Mouse (Mus musculus): ENCODE data around the gene Tmem184b. TPM values are rescaled to one million over a fixed set of nuclear protein-coding genes. Genes with fewer than 3 reads are reported as not detected.

The Tmem184b gene
- polyA plus RNA-seq, 1 experiment from 2014 or later, result 64.3 TPM

- H3K36me3 ChIP-seq (ENCODE audit: control insufficient read depth, insufficient read depth, low read length), result peaks cover 34% of the 10 kb centered on the region
- no peak overlapping the region for H3K4me2 ChIP-seq (replicated peaks; ENCODE audit: low read depth, low read length)
- no peaks in the 10 kb centered on the region for H3K9me3 ChIP-seq (ENCODE audit: control insufficient read depth, low read depth, low read length)
- ATAC-seq (ENCODE audit: insufficient number of reproducible peaks, insufficient read depth, low FRiP score, low read depth), result no peak
- 38% methylated on average over 4 of the region's 4 CpGs for WGBS
- no peak overlapping the region for H3K4me3 ChIP-seq (ENCODE audit: low read depth, low read length)
- peaks cover 37% of the 10 kb centered on the region for H3K4me1 ChIP-seq (ENCODE audit: control insufficient read depth, insufficient read depth, low read length)
- H3K27me3 ChIP-seq (ENCODE audit: control insufficient read depth, insufficient read depth, low read length), result no peaks in the 10 kb centered on the region
- H3K9ac ChIP-seq (replicated peaks; ENCODE audit: low read depth, low read length), result no peak overlapping the region
- peak overlapping the region; percentile 41; the same call in 1 of the 2 replicates for H3K27ac ChIP-seq (ENCODE audit: low read length)
Observed at GRCm38 (mm10) chr15:79361023-79361422, 42.3 kb downstream of the Tmem184b start.

DNA sequence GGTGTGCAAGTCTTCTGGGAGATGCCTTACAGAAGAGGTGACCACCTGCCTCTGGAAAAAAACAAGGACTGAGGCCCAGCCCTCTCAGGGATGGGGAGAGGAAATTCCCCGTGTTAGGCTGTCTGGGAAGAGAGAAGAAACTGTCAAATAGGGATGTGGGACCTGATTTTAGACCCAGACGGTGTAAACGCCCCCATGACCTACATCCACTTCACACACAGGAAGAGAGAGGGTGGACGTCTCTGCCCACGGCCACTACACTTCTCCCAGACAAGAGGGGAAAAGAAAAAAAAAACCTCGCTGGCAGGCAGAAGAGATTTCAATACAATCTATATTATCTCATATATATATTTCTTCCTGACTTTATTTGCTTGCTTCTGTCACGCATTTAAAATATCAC lies 43.0 kb downstream of the Tmem184b start:
- Histone ChIP-seq H3K4me3 (ENCODE audit: low read depth, low read length) (no peak overlapping the region), H3K27ac (ENCODE audit: low read length) (peak overlapping the region; percentile 55; the same call in 1 of the 2 replicates), H3K9me3 (ENCODE audit: control insufficient read depth, low read depth, low read length) (no peaks in the 10 kb centered on the region), H3K36me3 (ENCODE audit: control insufficient read depth, insufficient read depth, low read length) (peaks cover 28% of the 10 kb centered on the region), H3K9ac (replicated peaks; ENCODE audit: low read depth, low read length) (no peak overlapping the region), H3K27me3 (ENCODE audit: control insufficient read depth, insufficient read depth, low read length) (no peaks in the 10 kb centered on the region), H3K4me2 (replicated peaks; ENCODE audit: low read depth, low read length) (no peak overlapping the region), H3K4me1 (ENCODE audit: control insufficient read depth, insufficient read depth, low read length) (peaks cover 37% of the 10 kb centered on the region)
- WGBS, result 35% methylated on average over 7 of the region's 7 CpGs
- no peak for ATAC-seq (ENCODE audit: insufficient number of reproducible peaks, insufficient read depth, low FRiP score, low read depth)

- Histone ChIP-seq H3K4me1 (ENCODE audit: control insufficient read depth, insufficient read depth, low read length) (peaks cover 37% of the 10 kb centered on the region), H3K9ac (replicated peaks; ENCODE audit: low read depth, low read length) (no peak overlapping the region), H3K27me3 (ENCODE audit: control insufficient read depth, insufficient read depth, low read length) (no peaks in the 10 kb centered on the region), H3K9me3 (ENCODE audit: control insufficient read depth, low read depth, low read length) (no peaks in the 10 kb centered on the region), H3K36me3 (ENCODE audit: control insufficient read depth, insufficient read depth, low read length) (peaks cover 24% of the 10 kb centered on the region), H3K4me2 (replicated peaks; ENCODE audit: low read depth, low read length) (no peak overlapping the region), H3K4me3 (ENCODE audit: low read depth, low read length) (no peak overlapping the region), H3K27ac (ENCODE audit: low read length) (peak overlapping the region; percentile 55; the same call in 1 of the 2 replicates)
- 10% methylated on average over 6 of the region's 6 CpGs for WGBS
- ATAC-seq (ENCODE audit: insufficient number of reproducible peaks, insufficient read depth, low FRiP score, low read depth), result no peak
Observed at GRCm38 (mm10) chr15:79359954-79360353, 43.4 kb downstream of the Tmem184b start.

DNA sequence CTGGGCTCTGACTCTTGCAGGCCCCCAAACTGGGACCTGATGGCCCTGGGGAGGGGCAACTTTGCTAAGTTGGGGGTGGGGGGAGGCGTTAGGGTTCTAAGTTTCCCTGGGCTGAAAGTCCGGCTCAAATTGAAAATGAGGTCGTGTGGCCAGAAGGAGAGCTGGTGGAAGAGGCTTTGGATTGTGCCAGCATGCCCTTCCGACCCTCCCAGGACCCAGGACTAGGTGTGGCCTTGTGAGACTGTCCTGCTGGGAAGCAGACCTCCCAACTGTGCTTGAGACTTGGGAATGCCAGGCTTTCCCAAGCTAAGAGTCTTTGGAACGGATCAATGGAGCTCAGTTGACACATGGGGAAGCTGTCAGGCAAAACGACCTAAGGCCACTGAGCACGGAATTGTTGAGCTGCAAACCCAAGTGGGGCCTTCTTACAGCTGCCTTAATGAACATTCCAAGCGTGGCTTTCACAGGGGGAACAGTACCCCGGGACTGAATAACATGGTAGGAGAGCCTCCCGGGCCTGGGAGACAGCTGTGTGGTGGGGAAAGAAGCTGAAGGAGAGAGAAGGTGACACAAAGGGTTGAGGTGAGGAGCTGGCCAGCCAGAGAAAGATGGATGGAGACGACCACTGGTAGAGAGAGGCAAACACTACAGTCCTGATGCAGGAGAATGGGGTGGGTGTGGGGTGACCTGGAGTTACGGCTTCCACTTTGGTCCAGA lies 45.2 kb downstream of the Tmem184b start:
- H3K27ac ChIP-seq (ENCODE audit: low read length), result peak overlapping the region; percentile 58; the same call in 1 of the 2 replicates
- peaks cover 37% of the 10 kb centered on the region for H3K4me1 ChIP-seq (ENCODE audit: control insufficient read depth, insufficient read depth, low read length)
- WGBS, result 33% methylated on average over 12 of the region's 12 CpGs
- no peaks in the 10 kb centered on the region for H3K27me3 ChIP-seq (ENCODE audit: control insufficient read depth, insufficient read depth, low read length)
- no peak overlapping the region for H3K9ac ChIP-seq (replicated peaks; ENCODE audit: low read depth, low read length)
- H3K4me3 ChIP-seq (ENCODE audit: low read depth, low read length), result peak overlapping the region; percentile 42; the same call in 1 of the 2 replicates
- no peak for ATAC-seq (ENCODE audit: insufficient number of reproducible peaks, insufficient read depth, low FRiP score, low read depth)
- H3K9me3 ChIP-seq (ENCODE audit: control insufficient read depth, low read depth, low read length), result no peaks in the 10 kb centered on the region
- H3K36me3 ChIP-seq (ENCODE audit: control insufficient read depth, insufficient read depth, low read length), result peaks cover 14% of the 10 kb centered on the region
- H3K4me2 ChIP-seq (replicated peaks; ENCODE audit: low read depth, low read length), result peak overlapping the region; percentile 99

GRCm38 (mm10) chr15:79357036-79357911 lies 46.1 kb downstream of the Tmem184b start:
- Histone ChIP-seq H3K4me1 (ENCODE audit: control insufficient read depth, insufficient read depth, low read length) (peaks cover 37% of the 10 kb centered on the region), H3K9ac (replicated peaks; ENCODE audit: low read depth, low read length) (peak overlapping the region; percentile 46), H3K9me3 (ENCODE audit: control insufficient read depth, low read depth, low read length) (no peaks in the 10 kb centered on the region), H3K4me2 (replicated peaks; ENCODE audit: low read depth, low read length) (peak overlapping the region; percentile 99), H3K4me3 (ENCODE audit: low read depth, low read length) (peak overlapping the region; percentile 42), H3K36me3 (ENCODE audit: control insufficient read depth, insufficient read depth, low read length) (peaks cover 8% of the 10 kb centered on the region), H3K27me3 (ENCODE audit: control insufficient read depth, insufficient read depth, low read length) (no peaks in the 10 kb centered on the region), H3K27ac (ENCODE audit: low read length) (peak overlapping the region; percentile 85)
- ATAC-seq (ENCODE audit: insufficient number of reproducible peaks, insufficient read depth, low FRiP score, low read depth), result peak; percentile 81
- under 1% methylated on average over 77 of the region's 77 CpGs for WGBS

- H3K27ac ChIP-seq (ENCODE audit: low read length), result no peak overlapping the region
- peaks cover 36% of the 10 kb centered on the region for H3K4me1 ChIP-seq (ENCODE audit: control insufficient read depth, insufficient read depth, low read length)
- no peaks in the 10 kb centered on the region for H3K27me3 ChIP-seq (ENCODE audit: control insufficient read depth, insufficient read depth, low read length)
- H3K9ac ChIP-seq (replicated peaks; ENCODE audit: low read depth, low read length), result no peak overlapping the region
- H3K4me3 ChIP-seq (ENCODE audit: low read depth, low read length), result peak overlapping the region; percentile 42
- WGBS, result 69% methylated on average over 8 of the region's 8 CpGs
- H3K36me3 ChIP-seq (ENCODE audit: control insufficient read depth, insufficient read depth, low read length), result peaks cover under 1% of the 10 kb centered on the region; the same call in 1 of the 2 replicates
- H3K4me2 ChIP-seq (replicated peaks; ENCODE audit: low read depth, low read length), result peak overlapping the region; percentile 99
- no peak for ATAC-seq (ENCODE audit: insufficient number of reproducible peaks, insufficient read depth, low FRiP score, low read depth)
- H3K9me3 ChIP-seq (ENCODE audit: control insufficient read depth, low read depth, low read length), result no peaks in the 10 kb centered on the region
Observed at GRCm38 (mm10) chr15:79356481-79356880, 46.9 kb downstream of the Tmem184b start.

DNA sequence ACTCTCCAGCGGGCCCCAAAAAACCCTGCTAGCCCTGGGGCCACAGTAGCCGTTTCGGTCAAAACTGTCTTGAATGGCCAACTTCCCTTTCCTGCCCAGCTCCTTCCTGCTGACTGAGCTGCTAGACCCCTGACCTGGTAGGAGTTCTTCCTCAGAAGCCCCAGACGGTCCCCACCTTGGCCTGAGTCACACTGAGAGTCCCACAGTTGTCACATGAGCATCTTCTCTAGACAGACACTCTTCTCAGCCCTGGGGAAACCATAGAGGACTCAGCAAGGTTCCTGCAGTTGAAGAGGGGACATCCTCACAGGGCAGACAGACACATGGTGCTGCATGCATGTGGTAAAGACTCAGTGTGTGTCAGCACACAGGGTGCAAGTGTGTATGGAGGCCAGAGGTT lies 48.8 kb downstream of the Tmem184b start:
- no peak for ATAC-seq (ENCODE audit: insufficient number of reproducible peaks, insufficient read depth, low FRiP score, low read depth)
- Histone ChIP-seq H3K9me3 (ENCODE audit: control insufficient read depth, low read depth, low read length) (no peaks in the 10 kb centered on the region), H3K4me1 (ENCODE audit: control insufficient read depth, insufficient read depth, low read length) (peaks cover 22% of the 10 kb centered on the region), H3K27ac (ENCODE audit: low read length) (no peak overlapping the region), H3K9ac (replicated peaks; ENCODE audit: low read depth, low read length) (no peak overlapping the region), H3K36me3 (ENCODE audit: control insufficient read depth, insufficient read depth, low read length) (no peaks in the 10 kb centered on the region), H3K27me3 (ENCODE audit: control insufficient read depth, insufficient read depth, low read length) (no peaks in the 10 kb centered on the region), H3K4me3 (ENCODE audit: low read depth, low read length) (no peak overlapping the region), H3K4me2 (replicated peaks; ENCODE audit: low read depth, low read length) (no peak overlapping the region)
- 75% methylated on average over 4 of the region's 4 CpGs for WGBS

DNA sequence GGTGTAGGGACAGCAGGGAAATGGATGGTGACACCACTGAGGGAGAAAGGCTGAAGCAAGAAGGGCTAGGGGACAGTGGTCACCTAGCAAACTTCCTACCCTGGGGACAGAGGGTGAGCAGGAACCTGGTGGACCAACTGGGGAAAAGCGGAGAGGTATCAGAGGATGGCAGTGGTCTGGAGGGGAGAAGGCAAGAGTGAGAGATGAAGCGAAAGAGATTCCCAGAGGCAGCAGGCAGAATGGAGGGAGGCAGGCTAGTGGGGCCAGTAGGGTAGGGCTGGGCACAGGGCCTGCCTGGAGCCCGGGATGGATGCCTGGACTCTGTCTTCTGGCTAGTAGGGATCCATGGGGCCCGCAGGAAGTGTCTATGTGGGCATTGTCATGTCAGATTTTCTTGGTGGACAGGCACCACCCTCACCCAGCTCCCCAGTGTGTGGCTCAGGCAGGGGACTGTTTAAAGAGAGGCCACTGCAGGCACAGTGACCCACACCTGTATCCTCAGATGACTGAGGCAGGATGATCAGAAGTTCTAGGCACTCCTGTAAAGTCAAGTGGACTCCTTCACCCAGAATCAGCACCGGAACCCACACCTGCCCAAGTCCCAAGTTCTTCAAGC lies 49.6 kb downstream of the Tmem184b start:
- H3K4me1 ChIP-seq (ENCODE audit: control insufficient read depth, insufficient read depth, low read length), result peaks cover 22% of the 10 kb centered on the region
- WGBS, result 88% methylated on average over 5 of the region's 5 CpGs

More for the DNA sequence above, 49.6 kb downstream of the Tmem184b start:
- no peaks in the 10 kb centered on the region for H3K36me3 ChIP-seq (ENCODE audit: control insufficient read depth, insufficient read depth, low read length)
- H3K9me3 ChIP-seq (ENCODE audit: control insufficient read depth, low read depth, low read length), result no peaks in the 10 kb centered on the region
- H3K27ac ChIP-seq (ENCODE audit: low read length), result no peak overlapping the region
- ATAC-seq (ENCODE audit: insufficient number of reproducible peaks, insufficient read depth, low FRiP score, low read depth), result no peak
- no peak overlapping the region for H3K9ac ChIP-seq (replicated peaks; ENCODE audit: low read depth, low read length)
- no peaks in the 10 kb centered on the region for H3K27me3 ChIP-seq (ENCODE audit: control insufficient read depth, insufficient read depth, low read length)
- no peak overlapping the region for H3K4me3 ChIP-seq (ENCODE audit: low read depth, low read length)
- no peak overlapping the region for H3K4me2 ChIP-seq (replicated peaks; ENCODE audit: low read depth, low read length)

Measured in stomach, embryonic 14.5 days (tissue).